Mouse (Mus musculus) ovary, postnatal 10 days (tissue): ENCODE measurements around the gene Ndufa3.
"Not testable (repeated sequence)": the region's sequence is repeated elsewhere in the genome, so short reads cannot be mapped to it uniquely, and the experiment has no call there.

ENCODE experiments used
- DNase-seq: peaks from one replicate; pipeline ENCODE4 v3.0.0; 2022; ENCODE audit warnings: low spot score

Gene Ndufa3

GRCm38 (mm10) chr7:3617242-3617995 lies at the start of gene Ndufa3:
Gene Ndufa3, plus strand, starts transcription at chr7:3617373.
- DNase-seq = peak; percentile 43

GRCm38 (mm10) chr7:3569725-3570124 lies 47.4 kb upstream of the Ndufa3 start:
- no peak for DNase-seq

DNA sequence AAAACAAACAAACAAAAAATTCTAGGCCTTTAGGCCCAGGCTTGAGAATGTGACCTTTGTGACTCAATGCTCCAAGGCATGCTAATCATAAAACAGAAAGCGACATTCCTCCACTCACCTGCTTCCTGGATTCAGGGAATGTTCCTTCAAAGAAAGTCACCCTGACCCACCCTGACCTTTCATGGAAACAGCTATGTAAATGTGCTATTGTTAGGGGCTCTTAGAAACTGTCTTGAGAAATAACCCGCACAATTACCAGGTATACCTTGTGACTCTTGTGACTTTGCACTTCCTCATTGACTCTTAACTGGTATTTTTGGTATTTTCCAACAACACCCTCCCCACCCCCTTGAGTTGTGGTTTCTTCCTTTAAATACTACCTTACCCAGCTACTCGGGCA lies 46.6 kb upstream of the Ndufa3 start:
- DNase-seq = not testable (repeated sequence)

DNA sequence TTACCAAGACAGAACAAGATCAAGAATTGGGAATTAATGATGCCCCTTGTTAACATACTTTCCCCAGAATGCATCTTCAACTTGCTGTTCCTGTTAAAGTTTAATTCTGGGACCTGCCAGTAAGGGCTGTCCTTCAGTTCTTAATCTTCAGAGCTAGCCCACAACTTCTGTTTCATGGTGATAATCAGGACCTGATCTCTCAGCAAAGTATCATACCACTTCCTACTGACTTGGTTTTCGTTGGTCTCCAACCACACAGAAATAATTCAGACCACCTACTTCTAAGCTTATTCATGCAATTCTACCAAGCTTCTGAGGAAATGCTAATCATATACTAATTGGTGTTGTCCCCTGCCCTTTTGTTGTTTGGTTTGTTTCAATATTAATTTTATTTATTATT lies 45.3 kb upstream of the Ndufa3 start:
- no peak for DNase-seq

- DNase-seq = no peak
Observed at GRCm38 (mm10) chr7:3574216-3574615, 43.0 kb upstream of the Ndufa3 start.

- DNase-seq = no peak
Observed at GRCm38 (mm10) chr7:3576354-3577124, 40.6 kb upstream of the Ndufa3 start.

GRCm38 (mm10) chr7:3578196-3578595 lies 39.0 kb upstream of the Ndufa3 start:
- no peak for DNase-seq

- no peak for DNase-seq
Observed at GRCm38 (mm10) chr7:3578952-3579546, 38.1 kb upstream of the Ndufa3 start.

GRCm38 (mm10) chr7:3580029-3580428 lies 37.1 kb upstream of the Ndufa3 start:
- DNase-seq = no peak

GRCm38 (mm10) chr7:3585763-3586162 lies 31.4 kb upstream of the Ndufa3 start:
- no peak for DNase-seq

DNA sequence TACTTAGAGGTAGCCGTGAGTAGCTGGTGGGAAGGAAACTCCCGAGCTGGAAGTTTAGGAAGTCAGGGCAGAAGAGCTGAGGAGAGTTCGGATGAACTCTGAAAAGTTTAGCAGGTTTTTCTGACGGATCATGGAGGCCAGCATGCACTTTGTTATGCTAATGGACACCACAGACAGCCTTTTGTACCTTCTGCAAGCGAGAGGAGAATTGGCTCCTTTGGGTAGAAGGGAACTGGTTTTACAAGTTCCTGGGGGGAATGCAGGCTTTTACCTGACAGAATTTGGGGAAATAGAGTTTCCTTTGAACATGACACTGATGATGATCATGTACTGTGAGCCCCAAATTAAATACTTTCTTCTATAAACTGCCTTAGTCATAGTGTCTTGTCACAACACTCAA lies 30.9 kb upstream of the Ndufa3 start:
- no peak for DNase-seq

DNA sequence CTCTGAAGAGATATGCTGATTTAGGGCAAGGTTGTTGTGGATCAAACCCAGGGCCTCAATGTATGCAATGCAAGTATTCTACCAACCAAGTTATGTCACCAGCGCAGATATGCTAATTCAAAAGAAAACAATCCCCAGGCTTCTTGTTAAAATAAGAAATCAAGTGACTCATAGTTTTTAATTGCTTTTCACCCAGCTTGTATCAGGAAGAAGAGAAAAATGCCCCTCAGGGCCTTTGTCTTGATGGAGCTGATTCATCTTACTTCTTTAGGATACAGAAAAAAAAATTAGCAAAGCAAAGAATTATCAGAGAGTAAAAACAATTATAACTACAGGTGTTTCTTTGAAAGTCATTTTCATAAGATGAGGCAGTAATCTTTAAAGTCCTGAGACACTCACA lies 29.9 kb upstream of the Ndufa3 start:
- no peak for DNase-seq

DNA sequence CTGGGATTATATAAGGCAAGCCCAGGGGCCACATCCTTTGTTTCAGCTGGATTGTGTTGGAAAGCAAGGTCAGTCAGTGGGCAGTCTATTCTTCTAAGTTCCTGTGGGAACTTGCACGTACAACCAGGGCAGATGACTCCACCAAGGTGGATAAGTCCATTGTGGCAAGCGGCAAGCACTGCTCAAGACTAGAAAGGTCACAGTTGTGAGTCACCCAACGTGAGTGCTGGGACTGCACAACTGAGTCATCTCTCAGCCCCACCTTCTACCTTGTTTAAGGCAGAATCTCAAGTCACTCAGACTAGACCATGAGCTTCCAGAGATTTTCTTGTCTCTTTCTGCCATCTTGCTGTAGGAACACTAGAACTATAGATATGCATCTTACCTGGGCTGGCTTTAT lies 26.6 kb upstream of the Ndufa3 start:
- DNase-seq = no peak

DNA sequence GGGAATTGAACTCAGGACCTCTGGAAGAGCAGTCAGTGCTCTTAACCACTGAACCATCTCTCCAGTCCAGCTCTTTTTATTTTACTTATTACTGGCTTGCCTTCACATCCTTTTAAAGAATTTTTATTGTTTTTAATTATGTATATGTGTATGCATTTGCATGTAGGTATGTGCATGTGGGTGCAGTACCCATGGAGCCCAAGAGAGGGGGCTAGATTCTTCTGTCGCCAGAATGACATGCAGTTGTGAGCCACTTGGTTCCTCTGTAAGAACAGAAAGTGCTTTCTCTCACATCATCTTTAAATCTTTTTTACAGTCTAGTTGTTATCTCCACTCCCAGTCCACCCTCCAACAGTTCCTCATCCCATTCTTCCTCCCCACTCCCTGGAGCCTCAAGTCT lies 25.6 kb upstream of the Ndufa3 start:
- no peak for DNase-seq

DNA sequence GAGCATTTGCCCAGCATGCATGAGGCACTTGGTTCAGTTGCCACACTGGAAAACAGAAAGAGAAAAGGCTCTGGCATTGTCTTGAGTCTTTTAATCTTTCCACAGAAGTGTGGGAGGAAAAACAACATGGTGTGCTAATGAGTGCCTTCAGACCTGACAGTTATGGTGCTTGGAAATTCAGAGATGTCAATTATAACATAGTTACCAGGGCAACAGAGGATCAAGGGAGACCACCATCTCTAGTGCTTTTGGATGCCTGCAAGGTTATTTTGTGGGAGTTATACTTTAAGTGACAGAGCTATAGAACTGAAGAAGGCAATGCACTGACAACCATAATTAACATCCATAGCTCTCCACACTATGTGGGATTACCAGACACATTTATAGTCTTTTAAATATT lies 23.3 kb upstream of the Ndufa3 start:
- no peak for DNase-seq

DNA sequence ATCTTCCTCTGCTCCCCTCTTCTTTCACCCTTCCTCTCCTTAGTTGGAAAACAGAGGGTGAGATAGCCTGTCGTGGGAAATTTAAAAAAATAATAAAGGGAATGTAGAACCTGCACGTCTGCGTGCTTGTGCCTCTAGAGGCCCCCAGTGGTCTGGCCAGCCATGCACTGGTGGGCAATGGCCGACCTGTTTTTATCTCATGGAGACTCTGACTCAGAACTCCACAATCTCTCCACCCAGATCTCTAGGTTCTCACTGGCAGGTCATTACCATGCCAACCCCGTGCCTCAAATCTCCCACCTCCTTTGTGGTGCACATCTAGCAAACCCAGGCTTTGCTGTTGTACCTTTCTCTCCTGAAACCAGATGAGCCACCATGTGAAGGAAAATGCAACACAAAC lies 22.5 kb upstream of the Ndufa3 start:
- no peak for DNase-seq

GRCm38 (mm10) chr7:3595146-3595545 lies 22.0 kb upstream of the Ndufa3 start:
- DNase-seq = no peak

GRCm38 (mm10) chr7:3597755-3598154 lies 19.4 kb upstream of the Ndufa3 start:
- DNase-seq = not testable (repeated sequence)

DNA sequence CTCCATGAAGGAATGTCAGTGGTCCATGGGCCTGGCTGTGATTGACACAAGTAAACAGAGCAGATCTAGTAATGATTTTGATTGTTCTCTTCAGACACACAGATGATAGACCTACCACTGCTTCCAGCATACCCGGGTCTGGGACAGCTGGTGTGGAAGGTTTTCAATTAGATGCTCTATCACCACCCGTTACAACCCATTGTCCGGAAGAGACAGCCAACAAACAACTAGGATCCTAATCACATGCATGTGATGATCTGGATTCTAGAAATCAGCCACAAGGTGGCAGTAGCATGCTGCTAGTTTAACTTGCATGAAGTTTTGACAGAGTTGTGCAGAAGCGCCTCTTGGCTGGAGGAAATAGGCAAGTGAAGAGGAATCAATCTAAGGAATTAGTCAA lies 16.1 kb upstream of the Ndufa3 start:
- peak; percentile 13 for DNase-seq

GRCm38 (mm10) chr7:3606798-3607197 lies 10.4 kb upstream of the Ndufa3 start:
- DNase-seq = no peak

GRCm38 (mm10) chr7:3607391-3607790 lies 9.8 kb upstream of the Ndufa3 start:
- DNase-seq = no peak

DNA sequence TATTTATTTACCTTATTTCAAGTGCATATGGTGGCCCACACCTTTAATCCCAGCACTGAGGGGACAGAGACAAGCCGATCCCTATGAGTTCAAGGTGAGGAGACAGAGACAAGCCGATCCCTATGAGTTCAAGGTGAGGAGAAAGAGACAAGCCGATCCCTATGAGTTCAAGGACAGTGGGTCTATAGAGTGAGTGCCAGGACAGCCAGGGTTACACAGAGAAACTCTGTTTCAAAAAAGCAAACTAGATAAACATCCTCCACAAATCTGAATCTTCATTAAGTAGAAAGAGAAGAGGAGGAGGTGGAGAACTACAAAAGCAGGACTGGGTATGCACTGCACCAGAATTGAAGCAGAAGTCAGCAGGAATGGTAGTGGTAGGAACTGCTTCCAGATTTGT lies 8.5 kb upstream of the Ndufa3 start:
- no peak for DNase-seq

DNA sequence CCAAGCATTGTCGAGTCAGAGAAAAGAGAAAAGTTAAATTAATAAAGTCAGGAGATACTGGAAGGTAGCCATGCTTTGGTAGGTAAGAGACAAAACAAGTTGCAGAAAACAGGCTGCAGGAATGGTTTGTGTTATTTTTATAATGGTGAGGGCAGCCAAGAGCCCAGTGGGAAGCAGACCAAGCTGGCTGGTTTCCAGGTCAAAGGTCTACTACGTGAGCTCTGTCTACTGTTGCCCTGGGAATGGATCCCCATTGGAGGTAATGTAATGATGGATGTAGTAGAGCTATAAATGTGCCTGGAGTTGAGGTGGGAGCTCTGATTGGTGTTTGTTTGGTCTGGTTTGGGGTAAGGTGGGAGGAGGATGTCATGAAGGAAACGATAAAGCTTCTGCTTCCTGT lies 8.1 kb upstream of the Ndufa3 start:
- peak; percentile 21 for DNase-seq
